Mouse (Mus musculus) kidney, embryonic 16.5 days (tissue): ENCODE measurements around the gene Hcn3. TPM values are rescaled to one million over a fixed set of nuclear protein-coding genes. Genes with fewer than 3 reads are reported as not detected.
A peak's percentile ranks its signal among the peaks of the same experiment; 100 is the strongest.

Experiments
- ATAC-seq: fragments of 200-750 bp; cut with Nextera tagmentation; 2 replicates; pipeline ENCODE4 v1.8.0; 2017; ENCODE audit warnings: moderate TSS enrichment; ENCODE audit not compliant: low FRiP score, low TSS enrichment
- H3K27ac ChIP-seq: fragments of 300-500 bp; sonication (generic); 2 replicates; pipeline ENCODE4 v1.5.1; 2014; ENCODE audit warnings: low read length
- H3K27me3 ChIP-seq: fragments of 300-500 bp; sonication (generic); 2 replicates; pipeline ENCODE4 v1.6.1; 2014; ENCODE audit warnings: low read length, control low read depth, mixed read lengths; ENCODE audit not compliant: insufficient read depth
- H3K36me3 ChIP-seq: fragments of 300-500 bp; sonication (generic); 2 replicates; pipeline ENCODE4 v1.6.1; 2014; ENCODE audit warnings: low read length, control low read depth, mixed read lengths; ENCODE audit not compliant: insufficient read depth
- H3K4me1 ChIP-seq: fragments of 300-500 bp; sonication (generic); 2 replicates; pipeline ENCODE4 v1.6.1; 2014; ENCODE audit warnings: low read length, control low read depth, mixed read lengths; ENCODE audit not compliant: insufficient read depth
- H3K4me2 ChIP-seq: fragments of 300-500 bp; sonication (generic); replicated peaks from 2 replicates; pipeline ENCODE4 v1.6.1; 2014; ENCODE audit warnings: low read depth, low read length
- H3K4me3 ChIP-seq: fragments of 300-500 bp; sonication (generic); 2 replicates; pipeline ENCODE4 v1.5.1; 2014; ENCODE audit warnings: mild to moderate bottlenecking, low read length
- H3K9ac ChIP-seq: fragments of 300-500 bp; sonication (generic); replicated peaks from 2 replicates; pipeline ENCODE4 v1.6.1; 2014; ENCODE audit warnings: low read length
- H3K9me3 ChIP-seq: fragments of 300-500 bp; sonication (generic); 2 replicates; pipeline ENCODE4 v1.6.1; 2016; ENCODE audit warnings: low read length, control low read depth
- WGBS: fragments of 180-500 bp; shearing (Covaris S2); extraction: QIAGEN DNeasy Blood & Tissue Kit; methylation state at CpG from one replicate; pipeline ENCODE4 v1.1.7; 2014; 5-methylcytosine and 5-hydroxymethylcytosine counted together
- polyA plus RNA-seq: library from polyadenylated mRNA; unstranded; fragments of >200 nt; fragmentation: Nextera tagmentation; extraction: Ambion mirVana; gene quantifications from 2 replicates; pipeline ENCODE4 v1.2.1, GENCODE M21; 2015

Hcn3 gene
- polyA plus RNA-seq, 1 experiment from 2014 or later: 1.8 TPM

DNA sequence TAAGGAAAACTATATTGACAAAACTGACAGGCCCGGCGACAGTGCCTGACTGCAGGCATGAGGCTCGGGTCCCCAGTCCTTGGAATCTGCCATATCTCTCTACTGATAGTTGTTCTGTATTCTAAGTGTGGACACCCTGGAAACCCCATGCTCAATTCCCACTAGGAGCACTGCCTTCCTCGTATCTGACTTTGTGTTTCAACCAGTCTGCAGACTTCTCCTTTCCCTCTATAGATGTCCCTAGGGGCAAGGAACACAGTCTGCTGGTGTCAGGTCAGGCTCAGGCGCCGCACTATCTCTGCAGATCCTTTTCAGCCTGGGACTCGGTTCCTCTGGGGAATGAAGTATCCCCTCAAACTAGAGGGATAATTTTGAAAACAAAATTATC, 26.9 kb downstream of the Hcn3 start:
- Histone ChIP-seq H3K9ac (no peak overlapping the region), H3K9me3 (no peaks in the 10 kb centered on the region), H3K27ac (no peak overlapping the region), H3K4me2 (no peak overlapping the region), H3K27me3 (no peaks in the 10 kb centered on the region), H3K4me3 (no peak overlapping the region), H3K36me3 (no peaks in the 10 kb centered on the region), H3K4me1 (peaks cover 5% of the 10 kb centered on the region; the same call in 1 of the 2 replicates)
- 79% methylated on average over 7 of the region's 7 CpGs for WGBS
- no peak for ATAC-seq

DNA sequence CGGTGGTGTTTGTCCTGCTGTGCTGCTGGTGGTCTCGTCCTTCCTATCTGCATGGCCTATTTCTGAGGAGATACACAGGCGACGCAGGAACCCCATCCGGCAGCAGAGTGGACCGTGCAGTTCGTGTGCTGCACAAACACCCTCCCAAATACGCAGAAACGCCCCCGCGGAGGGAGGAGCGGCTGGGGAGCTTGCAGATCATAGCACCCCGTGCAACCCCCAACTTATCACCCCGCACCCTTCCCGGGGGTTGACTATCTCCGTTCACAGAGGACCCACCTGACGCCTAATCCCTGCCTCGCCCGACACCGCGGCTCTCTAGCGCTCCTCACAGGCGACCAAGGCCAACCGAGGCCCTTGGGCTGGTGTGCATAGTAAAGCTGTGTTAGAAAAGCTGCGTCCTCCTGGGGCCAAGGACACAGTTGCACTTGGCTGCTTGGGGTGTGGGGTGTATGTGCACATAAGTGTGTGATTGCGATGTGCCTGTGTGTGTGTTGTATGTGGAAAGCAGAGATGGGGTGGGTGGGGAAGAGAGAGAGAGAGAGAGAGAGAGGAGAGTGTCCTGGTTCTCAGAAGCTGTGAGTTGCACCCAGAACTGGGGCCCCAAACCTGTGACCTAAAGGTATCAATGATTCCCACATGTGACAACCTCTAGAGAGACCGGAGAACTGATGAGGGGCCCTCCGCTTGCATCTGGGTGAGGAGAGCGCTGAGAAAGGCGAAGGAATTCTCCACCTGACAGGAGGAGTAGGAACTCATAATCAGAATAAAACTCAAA, 27.5 kb downstream of the Hcn3 start:
- 14% methylated on average over 30 of the region's 30 CpGs for WGBS
- no peaks in the 10 kb centered on the region for H3K9me3 ChIP-seq
- peak overlapping the region; percentile 55 for H3K9ac ChIP-seq
- no peak overlapping the region for H3K27ac ChIP-seq
- H3K4me2 ChIP-seq: peak overlapping the region; percentile 69
- no peak; the same call in 1 of the 2 replicates for ATAC-seq
- H3K4me1 ChIP-seq: peaks cover 5% of the 10 kb centered on the region; the same call in 1 of the 2 replicates
- H3K27me3 ChIP-seq: no peaks in the 10 kb centered on the region
- H3K4me3 ChIP-seq: peak overlapping the region; percentile 45
- no peaks in the 10 kb centered on the region for H3K36me3 ChIP-seq

DNA sequence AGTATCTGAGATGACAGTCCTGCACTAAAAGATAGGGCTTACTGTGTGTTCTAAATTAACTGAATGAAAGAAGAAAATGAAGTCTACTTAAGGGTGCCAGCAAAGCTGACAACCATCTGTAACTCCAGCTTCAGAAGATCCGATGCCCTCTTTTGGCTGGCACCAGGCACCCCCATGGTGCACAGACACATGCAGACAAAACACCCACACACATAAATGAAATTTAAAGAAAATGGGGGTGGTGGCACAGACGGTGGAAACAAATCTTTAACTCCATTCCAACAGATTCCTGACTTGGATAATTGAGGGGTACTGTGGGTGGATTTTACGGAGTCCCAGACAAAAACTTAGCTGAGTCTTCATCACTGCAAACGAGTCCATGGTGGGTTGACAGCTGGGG, 28.2 kb downstream of the Hcn3 start:
- 52% methylated on average over 4 of the region's 4 CpGs for WGBS
- Histone ChIP-seq H3K36me3 (no peaks in the 10 kb centered on the region), H3K27ac (no peak overlapping the region), H3K4me3 (peak overlapping the region; percentile 45), H3K9me3 (no peaks in the 10 kb centered on the region), H3K9ac (peak overlapping the region; percentile 55), H3K27me3 (no peaks in the 10 kb centered on the region), H3K4me1 (peaks cover 5% of the 10 kb centered on the region; the same call in 1 of the 2 replicates), H3K4me2 (peak overlapping the region; percentile 69)
- no peak for ATAC-seq

DNA sequence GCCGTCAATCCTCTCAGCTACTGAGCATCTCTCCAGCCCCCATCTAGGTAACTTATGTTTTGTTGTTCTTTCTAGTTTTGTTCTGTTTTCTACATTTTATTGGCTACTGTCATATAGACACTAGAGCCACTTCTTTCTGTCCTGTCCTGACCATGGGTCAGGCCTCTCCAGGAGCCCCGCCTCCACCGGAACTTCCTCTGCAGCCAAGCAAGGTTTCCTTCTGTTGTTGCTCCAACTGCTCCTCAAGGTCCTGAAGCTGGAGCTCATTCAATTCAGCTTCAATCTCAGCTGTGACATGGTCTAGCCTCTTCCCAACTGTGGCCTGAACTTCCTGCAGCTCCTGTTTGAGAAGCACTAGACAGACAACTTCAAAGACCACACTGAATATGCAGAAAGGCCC, 30.1 kb downstream of the Hcn3 start:
- no peaks in the 10 kb centered on the region for H3K27me3 ChIP-seq
- H3K36me3 ChIP-seq: no peaks in the 10 kb centered on the region
- no peak overlapping the region for H3K4me2 ChIP-seq
- H3K9me3 ChIP-seq: no peaks in the 10 kb centered on the region
- H3K9ac ChIP-seq: no peak overlapping the region
- 85% methylated on average over 3 of the region's 3 CpGs for WGBS
- H3K4me1 ChIP-seq: peaks cover 3% of the 10 kb centered on the region; the same call in 1 of the 2 replicates
- H3K27ac ChIP-seq: no peak overlapping the region
- H3K4me3 ChIP-seq: no peak overlapping the region
- no peak for ATAC-seq

DNA sequence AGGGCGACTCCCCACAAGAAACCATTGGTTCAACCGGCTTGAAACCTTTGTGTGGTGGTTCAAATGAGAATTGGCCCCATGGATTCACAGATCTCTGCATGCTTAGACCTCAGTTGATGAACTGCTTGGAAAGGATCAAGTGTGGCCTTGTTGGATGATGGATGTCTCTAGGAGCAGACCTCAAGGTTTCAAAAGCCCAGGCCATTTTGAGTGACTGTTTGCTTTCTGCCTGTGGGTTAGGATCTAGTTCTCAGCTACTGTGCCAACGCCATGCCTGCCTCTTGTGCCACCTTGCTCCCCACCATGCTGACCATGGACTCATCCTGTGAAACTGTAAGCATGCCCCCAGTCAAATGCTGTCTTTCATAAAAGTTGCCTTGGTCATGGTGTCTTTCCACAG, 34.0 kb downstream of the Hcn3 start:
- Histone ChIP-seq H3K4me3 (no peak overlapping the region), H3K4me1 (no peaks in the 10 kb centered on the region), H3K9ac (no peak overlapping the region), H3K27me3 (no peaks in the 10 kb centered on the region), H3K4me2 (no peak overlapping the region), H3K9me3 (no peaks in the 10 kb centered on the region), H3K36me3 (no peaks in the 10 kb centered on the region), H3K27ac (no peak overlapping the region)
- 92% methylated on average over 3 of the region's 3 CpGs for WGBS
- no peak for ATAC-seq

DNA sequence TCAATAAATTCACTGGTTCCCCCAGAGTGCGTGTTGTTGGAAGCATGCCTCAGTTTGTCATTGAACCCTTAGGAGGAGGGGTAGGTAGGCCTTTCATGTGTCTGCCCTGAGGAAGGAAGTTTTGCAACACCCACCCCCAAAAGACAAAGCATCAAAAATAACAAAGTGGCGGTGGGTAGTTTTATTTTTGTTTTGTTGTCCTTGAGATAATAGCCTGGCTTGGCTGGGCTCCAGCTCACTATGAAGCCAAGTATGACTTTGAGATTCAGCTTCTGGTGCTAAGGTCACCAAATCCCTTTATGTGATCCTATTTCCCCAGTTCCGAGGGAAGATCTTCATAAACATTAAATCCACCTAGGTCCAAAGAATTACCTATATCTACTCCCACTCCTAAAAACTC, 35.8 kb downstream of the Hcn3 start:
- no peak overlapping the region for H3K4me2 ChIP-seq
- no peak overlapping the region for H3K4me3 ChIP-seq
- H3K27ac ChIP-seq: no peak overlapping the region
- H3K4me1 ChIP-seq: no peaks in the 10 kb centered on the region
- H3K9me3 ChIP-seq: no peaks in the 10 kb centered on the region
- no peaks in the 10 kb centered on the region for H3K27me3 ChIP-seq
- H3K36me3 ChIP-seq: no peaks in the 10 kb centered on the region
- no peak for ATAC-seq
- H3K9ac ChIP-seq: no peak overlapping the region
- WGBS: 57% methylated on average over 3 of the region's 3 CpGs

DNA sequence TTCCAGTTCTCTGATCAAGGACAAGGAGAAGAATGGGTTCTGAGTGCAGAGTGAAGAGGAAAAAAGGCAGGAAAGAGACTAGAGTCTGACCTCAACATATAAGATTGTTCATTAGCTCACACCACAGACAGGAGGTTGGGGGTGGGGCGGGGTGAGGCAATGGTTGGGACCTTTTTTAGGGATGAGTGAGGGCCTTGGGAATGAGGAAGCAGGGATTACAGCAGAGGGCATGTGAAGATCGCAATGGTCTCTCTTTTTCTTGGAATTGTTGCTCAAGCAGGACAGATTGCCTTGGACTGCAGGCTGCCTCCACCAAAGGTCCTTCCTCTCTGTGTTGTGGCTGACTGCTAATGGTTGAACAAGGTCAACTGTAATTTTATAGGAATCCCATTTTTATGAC, 36.7 kb downstream of the Hcn3 start:
- H3K27me3 ChIP-seq: no peaks in the 10 kb centered on the region
- WGBS: 67% methylated on average over 2 of the region's 2 CpGs
- no peak for ATAC-seq

DNA sequence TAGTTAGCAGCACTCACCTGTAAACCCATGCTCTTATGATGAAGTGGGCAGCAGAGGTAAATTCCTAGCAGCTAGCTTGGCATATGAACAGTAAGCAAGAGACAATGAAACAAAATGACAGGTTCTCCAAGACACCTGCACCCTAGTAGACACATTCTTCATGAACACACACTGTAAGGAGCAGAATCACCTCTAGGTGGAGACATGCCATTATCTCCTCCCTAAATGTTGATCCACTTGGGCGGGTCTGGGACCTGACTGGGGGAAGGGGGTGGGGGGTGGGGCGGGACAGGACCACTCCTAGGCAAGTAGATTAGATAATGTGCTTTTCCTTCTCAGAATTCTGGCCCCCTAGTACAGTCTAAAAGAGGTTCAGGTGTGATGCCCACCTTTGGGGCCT, 44.5 kb downstream of the Hcn3 start:
- H3K4me1 ChIP-seq: peaks cover 5% of the 10 kb centered on the region; the same call in 1 of the 2 replicates
- no peak overlapping the region for H3K4me2 ChIP-seq
- no peak overlapping the region for H3K9ac ChIP-seq
- no peaks in the 10 kb centered on the region for H3K27me3 ChIP-seq
- 0 out of 2 replicates have a peak, but pooled peaks have one; percentile 31 for ATAC-seq
- H3K27ac ChIP-seq: no peak overlapping the region
- no peak overlapping the region for H3K4me3 ChIP-seq
- no peaks in the 10 kb centered on the region for H3K36me3 ChIP-seq
- 0% methylated on average over 2 of the region's 2 CpGs for WGBS
- no peaks in the 10 kb centered on the region for H3K9me3 ChIP-seq

More for the DNA sequence above, 36.7 kb downstream of the Hcn3 start:
- no peak overlapping the region for H3K9ac ChIP-seq
- H3K27ac ChIP-seq: no peak overlapping the region
- no peaks in the 10 kb centered on the region for H3K9me3 ChIP-seq
- no peaks in the 10 kb centered on the region for H3K4me1 ChIP-seq
- no peaks in the 10 kb centered on the region for H3K36me3 ChIP-seq
- no peak overlapping the region for H3K4me2 ChIP-seq
- no peak overlapping the region for H3K4me3 ChIP-seq

DNA sequence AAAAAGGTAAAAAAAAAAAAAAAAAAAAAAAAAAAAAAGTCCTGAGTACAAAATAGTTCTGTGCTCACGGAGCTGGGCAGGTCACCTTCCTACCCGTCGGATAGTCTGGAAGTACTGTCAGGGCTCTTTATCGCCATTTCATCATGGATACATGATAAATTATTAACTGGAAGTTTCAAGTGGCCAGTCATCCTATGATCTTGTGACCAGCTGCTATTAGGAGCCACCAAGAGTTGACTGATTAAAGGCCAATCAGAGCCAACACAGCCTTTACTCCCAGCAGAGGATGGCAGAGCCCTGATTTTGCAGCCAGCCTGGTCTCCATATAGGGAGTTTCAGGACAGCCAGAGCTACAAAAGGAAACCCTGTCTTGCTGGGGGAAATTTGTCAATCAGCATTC, 46.9 kb downstream of the Hcn3 start:
- Histone ChIP-seq H3K4me2 (no peak overlapping the region), H3K27ac (peak overlapping the region; percentile 58; the same call in 1 of the 2 replicates), H3K9me3 (no peaks in the 10 kb centered on the region), H3K9ac (no peak overlapping the region), H3K4me3 (no peak overlapping the region), H3K36me3 (no peaks in the 10 kb centered on the region), H3K27me3 (no peaks in the 10 kb centered on the region), H3K4me1 (peaks cover 5% of the 10 kb centered on the region; the same call in 1 of the 2 replicates)
- ATAC-seq: peak; percentile 81
- 70% methylated on average over 4 of the region's 4 CpGs for WGBS

DNA sequence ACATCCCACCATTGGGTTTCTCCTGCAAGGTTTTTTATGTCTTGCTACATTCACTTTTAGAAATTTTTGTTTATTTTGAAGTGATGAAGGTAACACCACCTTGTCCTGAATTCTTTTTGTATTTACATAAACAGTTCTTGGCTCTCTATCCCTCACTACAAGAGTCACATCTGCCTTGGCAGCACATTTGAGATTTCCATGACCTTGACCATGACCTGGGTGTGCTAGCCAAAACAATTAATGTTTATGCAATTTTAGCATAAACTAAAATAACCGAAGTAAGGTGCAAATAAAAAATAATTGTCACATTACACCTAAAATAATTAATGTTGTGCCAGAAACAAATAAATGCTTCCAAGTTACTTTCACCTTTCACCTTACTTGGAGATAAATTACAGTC, 51.9 kb downstream of the Hcn3 start:
- no peaks in the 10 kb centered on the region for H3K27me3 ChIP-seq
- H3K9me3 ChIP-seq: no peaks in the 10 kb centered on the region
- H3K9ac ChIP-seq: no peak overlapping the region
- no peak overlapping the region for H3K27ac ChIP-seq
- H3K4me3 ChIP-seq: no peak overlapping the region
- H3K4me2 ChIP-seq: no peak overlapping the region
- no peaks in the 10 kb centered on the region for H3K36me3 ChIP-seq
- ATAC-seq: no peak
- H3K4me1 ChIP-seq: peaks cover 5% of the 10 kb centered on the region; the same call in 1 of the 2 replicates
- 51% methylated on average over 1 of the region's 1 CpGs for WGBS
